Mouse (Mus musculus): ENCODE measurements around the gene C8b. TPM values are rescaled to one million over a fixed set of nuclear protein-coding genes. Genes with fewer than 3 reads are reported as not detected.
A peak's percentile ranks its signal among the peaks of the same experiment; 100 is the strongest.

The C8b gene
- total RNA-seq, 2 experiments from 2014 or later = not detected

GRCm38 (mm10) chr4:104805414-104806257, 39.5 kb downstream of the C8b start:
- DNase-seq (ENCODE audit: low spot score in 2 of 2) = no peak

GRCm38 (mm10) chr4:104810710-104811286, 44.7 kb downstream of the C8b start:
- no peak for DNase-seq (ENCODE audit: low spot score in 2 of 2)

- no peak for DNase-seq (ENCODE audit: low spot score in 2 of 2)
These were observed 47.5 kb downstream of the C8b start for GRCm38 (mm10) chr4:104813617-104814016.

- DNase-seq (ENCODE audit: low spot score in 2 of 2) = no peak
These were observed 50.6 kb downstream of the C8b start for GRCm38 (mm10) chr4:104816519-104817232.

- DNase-seq (ENCODE audit: low spot score in 2 of 2) = no peak
These were observed 51.4 kb downstream of the C8b start for GRCm38 (mm10) chr4:104817509-104817908.

- no peak for DNase-seq (ENCODE audit: low spot score in 2 of 2)
These were observed 52.9 kb downstream of the C8b start for GRCm38 (mm10) chr4:104818986-104819385.

GRCm38 (mm10) chr4:104819891-104820290, 53.8 kb downstream of the C8b start:
- DNase-seq (ENCODE audit: low spot score in 2 of 2) = no peak

GRCm38 (mm10) chr4:104823597-104824101, 57.5 kb downstream of the C8b start:
- no peak for DNase-seq (ENCODE audit: low spot score in 2 of 2)

- DNase-seq (ENCODE audit: low spot score in 2 of 2) = no peak
These were observed 58.4 kb downstream of the C8b start for GRCm38 (mm10) chr4:104824381-104825077.

GRCm38 (mm10) chr4:104828939-104829338, 62.8 kb downstream of the C8b start:
- peak; percentile 8 to 39 for DNase-seq (ENCODE audit: low spot score in 2 of 2)

- DNase-seq (ENCODE audit: low spot score in 2 of 2) = peak; percentile 25 to 47
These were observed 69.0 kb downstream of the C8b start for GRCm38 (mm10) chr4:104835096-104835495.

GRCm38 (mm10) chr4:104838342-104838741, 72.2 kb downstream of the C8b start:
- no peak for DNase-seq (ENCODE audit: low spot score in 2 of 2)

GRCm38 (mm10) chr4:104842204-104842603, 76.1 kb downstream of the C8b start:
- DNase-seq (ENCODE audit: low spot score in 2 of 2) = no peak

- no peak for DNase-seq (ENCODE audit: low spot score in 2 of 2)
These were observed 77.4 kb downstream of the C8b start for GRCm38 (mm10) chr4:104843546-104843945.

Other genes with a start within 250 kb of the C8b start
- not detected for gene Gm17662, start 91.0 kb downstream of the C8b start, total RNA-seq (2021)
- gene C8a, start 110.1 kb downstream of the C8b start, total RNA-seq (2021) = not detected
- gene Fyb2, start 147.1 kb downstream of the C8b start, total RNA-seq (2021) = 1 to 10 TPM; 2.6 TPM

All from layer of hippocampus, adult 18-20 months (tissue).